Mouse (Mus musculus): ENCODE data around the gene Tecpr2. TPM values are rescaled to one million over a fixed set of nuclear protein-coding genes. Genes with fewer than 3 reads are reported as not detected.
A peak's percentile ranks its signal among the peaks of the same experiment; 100 is the strongest.

Tecpr2 gene
- total RNA-seq, 2 experiments from 2014 or later = 1.3 to 3.1 TPM

DNA sequence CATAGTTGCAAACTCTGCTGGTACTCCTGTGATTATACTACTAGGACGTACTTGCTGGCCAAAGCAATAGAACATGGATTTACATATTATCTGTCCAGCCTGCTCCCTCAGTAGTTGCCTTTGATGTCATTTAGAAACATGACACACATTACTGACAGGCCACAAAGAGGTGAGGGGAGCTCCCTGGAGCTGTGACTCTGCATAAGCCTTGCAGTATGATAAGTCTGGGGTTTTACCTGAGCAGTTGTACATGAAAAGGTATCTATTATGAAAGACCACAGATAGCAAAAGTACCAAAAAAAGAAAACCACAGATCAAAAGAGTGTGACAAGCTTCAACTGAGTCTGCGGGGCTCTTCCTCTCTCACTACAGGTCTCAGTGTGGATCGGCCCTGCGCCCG is 50.3 kb downstream of the Tecpr2 start:
- ATAC-seq (replicated peaks; ENCODE audit: low FRiP score, poor library complexity, severe bottlenecking) = no peak

DNA sequence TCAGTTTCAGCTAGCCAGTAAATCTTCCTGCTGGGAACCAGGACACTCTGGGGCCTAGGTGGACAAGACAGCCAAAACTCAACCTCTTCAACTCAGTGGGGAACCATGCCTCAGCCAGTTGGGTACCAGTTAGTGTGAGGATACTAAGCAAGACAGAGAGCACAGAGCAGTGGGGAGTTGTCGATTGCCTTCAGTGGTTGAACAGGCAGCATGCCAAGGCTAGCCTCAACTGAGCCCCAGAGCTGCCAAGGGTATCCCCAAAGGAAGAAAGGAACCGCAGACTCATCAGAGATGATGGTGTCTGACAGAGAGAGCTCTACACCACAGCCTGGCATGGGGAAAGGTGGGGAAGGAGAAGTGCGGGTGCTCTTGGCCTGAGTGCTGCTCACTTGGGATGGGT is 51.8 kb downstream of the Tecpr2 start:
- no peak for ATAC-seq (replicated peaks; ENCODE audit: low FRiP score, poor library complexity, severe bottlenecking)

DNA sequence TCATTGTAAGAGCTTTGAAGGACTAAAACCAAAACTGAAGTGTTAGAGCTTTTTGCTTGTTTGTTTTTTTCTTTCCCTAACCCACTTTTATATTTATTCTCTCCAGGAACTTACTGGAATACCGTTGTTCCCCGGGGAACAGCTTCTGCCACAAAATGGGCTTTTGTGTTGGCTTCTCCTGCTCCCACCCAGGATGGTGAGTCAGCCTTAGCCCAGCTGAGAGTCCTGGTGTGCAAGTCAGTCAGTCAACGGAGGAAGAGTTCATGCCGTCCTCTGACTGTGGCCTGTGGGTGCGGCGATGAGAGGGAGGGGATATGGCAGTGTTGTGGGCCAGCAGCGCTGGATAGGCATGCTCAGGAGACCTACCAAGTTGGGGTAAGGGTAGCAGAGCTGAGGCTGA is 57.2 kb downstream of the Tecpr2 start:
- no peak for ATAC-seq (replicated peaks; ENCODE audit: low FRiP score, poor library complexity, severe bottlenecking)

DNA sequence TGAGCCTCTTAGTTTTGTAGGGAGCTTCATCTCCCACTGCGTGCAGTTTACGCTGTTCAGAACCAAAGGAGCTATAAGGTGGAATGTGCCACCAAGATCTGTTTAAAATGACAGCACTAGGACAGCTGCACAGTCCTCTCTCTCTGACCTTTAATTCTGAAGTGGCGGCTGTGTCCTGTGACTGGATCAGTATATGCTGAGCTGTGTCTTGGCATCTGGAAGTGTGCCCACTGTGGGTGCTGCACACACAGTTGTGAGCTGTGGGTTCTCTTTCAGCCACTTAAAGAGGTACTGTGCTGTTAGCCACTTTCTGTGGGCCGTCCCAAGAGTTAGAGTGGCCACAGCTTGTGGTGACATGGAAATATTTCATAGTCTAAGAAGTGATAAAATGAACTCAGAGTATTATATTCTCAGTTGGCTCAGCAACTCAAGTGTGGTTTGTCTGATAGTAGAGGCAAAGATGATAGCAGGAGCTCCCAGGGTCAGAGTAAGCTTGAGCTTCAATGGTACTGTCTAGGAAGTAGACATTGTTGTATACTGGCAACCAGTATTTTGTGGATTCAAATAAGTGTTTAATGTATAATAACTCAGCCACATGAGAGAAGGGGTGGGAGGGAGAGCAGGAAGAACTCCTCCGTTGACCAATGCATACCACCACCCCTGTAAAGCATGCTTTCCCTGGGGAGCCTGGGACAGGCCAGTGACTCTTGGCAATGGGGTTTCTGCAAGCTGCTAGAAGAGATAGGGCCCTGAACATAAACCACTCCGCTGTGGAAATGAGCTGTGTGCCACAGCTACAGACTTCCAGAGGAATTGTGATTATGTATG is 59.2 kb downstream of the Tecpr2 start:
- ATAC-seq (replicated peaks; ENCODE audit: low FRiP score, poor library complexity, severe bottlenecking) = peak; percentile 65

DNA sequence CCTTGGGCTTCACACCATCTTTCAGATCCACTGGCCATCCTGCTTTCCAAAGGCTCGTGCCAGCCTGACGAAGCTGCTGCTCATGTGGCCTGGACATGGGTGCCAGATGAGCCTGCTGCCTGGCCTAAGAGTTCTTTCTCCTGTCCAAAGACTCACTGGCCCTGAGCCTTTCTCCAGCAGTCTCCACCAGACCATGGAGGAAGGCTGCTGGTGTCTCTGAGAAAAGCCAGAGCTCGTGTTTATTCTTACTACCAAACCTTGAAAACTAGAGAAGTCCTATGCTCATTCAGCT is 59.8 kb downstream of the Tecpr2 start:
- no peak for ATAC-seq (replicated peaks; ENCODE audit: low FRiP score, poor library complexity, severe bottlenecking)

DNA sequence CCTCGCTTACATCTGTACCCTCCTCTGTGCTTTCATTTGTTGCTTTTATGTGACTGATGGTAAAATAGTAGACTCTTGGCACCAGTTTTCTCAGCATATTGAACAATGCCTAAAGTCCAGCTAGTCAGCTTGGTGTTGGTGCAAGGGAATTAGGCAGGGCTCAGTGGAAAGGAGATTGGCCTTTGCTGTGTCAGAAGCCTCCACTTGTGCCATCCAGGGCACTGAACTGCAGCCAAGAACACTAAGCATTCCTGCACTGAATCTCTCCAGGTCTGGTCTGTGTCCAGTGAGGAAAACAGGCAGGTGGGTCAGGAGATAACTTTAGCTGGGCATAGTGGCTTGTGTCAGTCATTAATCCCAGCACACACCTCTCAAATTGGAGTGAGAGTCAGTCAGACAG is 60.3 kb downstream of the Tecpr2 start:
- ATAC-seq (replicated peaks; ENCODE audit: low FRiP score, poor library complexity, severe bottlenecking) = no peak

DNA sequence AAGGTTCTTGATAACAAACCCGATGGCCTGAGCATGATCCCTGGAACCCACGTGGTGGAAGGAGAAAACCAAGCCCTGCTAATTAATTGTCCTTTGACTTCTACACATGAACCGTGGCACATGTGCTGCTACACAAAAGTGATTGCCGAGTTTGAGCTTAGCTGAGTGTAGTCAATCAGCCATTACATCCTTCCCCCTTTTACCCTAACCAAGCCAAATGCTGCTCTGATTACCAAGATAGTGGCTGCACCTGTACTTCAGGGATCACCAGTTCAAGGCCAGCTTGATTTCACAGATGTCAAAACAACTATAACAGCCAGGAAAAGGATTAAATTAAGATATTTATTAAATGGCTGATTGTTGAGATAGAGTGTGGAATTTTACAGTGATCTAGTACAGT is 61.1 kb downstream of the Tecpr2 start:
- no peak for ATAC-seq (replicated peaks; ENCODE audit: low FRiP score, poor library complexity, severe bottlenecking)

DNA sequence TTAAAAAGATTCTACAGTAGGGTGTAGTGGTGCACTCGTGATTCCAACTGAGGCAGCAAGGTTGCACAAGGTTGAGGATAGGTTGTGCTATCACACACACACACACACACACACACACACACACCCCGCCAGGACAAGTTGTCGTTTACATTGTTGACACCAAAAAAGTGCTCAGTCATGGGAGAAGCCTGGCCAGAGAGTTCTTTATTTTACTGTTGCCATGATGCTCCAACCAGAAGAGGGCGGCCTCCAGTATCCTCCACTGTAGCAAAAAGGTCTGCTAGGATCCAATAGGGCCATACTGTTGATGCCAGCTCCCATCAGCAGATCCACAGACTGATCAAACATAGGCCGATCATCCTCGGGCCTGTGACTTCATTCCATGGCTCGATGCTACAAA is 62.2 kb downstream of the Tecpr2 start:
- peak; percentile 65 for ATAC-seq (replicated peaks; ENCODE audit: low FRiP score, poor library complexity, severe bottlenecking)

DNA sequence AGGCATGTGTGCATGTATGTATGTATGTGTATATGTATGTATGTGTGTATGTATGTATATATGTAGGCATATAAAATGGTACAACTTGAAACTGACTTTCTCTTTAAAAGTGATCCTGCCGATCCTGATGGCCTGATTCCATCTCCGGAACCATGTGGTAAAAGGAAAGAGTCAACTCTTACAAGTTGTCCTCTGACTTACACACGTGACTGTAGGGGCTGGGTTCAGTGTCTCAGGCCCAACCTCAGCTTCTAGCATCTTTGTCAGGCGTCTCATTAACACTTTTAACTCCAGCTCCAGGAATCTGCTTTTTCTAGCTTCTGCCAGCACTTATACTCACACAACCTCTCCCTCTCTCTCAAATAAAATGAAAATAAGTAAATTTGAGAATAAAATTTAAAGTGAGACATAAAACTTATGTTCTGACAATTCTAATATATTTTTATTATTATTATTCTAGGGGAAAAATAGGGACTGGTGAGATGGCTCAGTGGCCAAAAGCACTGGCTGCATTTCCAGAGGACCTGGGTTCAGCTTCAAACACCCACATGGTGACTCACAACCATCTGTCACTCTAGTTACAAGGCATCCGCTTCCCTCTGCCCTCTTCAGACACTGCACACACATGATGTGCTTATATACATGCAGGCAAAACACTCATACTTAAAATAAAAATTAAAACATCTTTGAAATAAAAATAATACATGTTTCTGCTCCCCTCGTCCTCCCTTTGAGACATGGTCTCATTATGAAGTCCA is 63.7 kb downstream of the Tecpr2 start:
- no peak for ATAC-seq (replicated peaks; ENCODE audit: low FRiP score, poor library complexity, severe bottlenecking)

DNA sequence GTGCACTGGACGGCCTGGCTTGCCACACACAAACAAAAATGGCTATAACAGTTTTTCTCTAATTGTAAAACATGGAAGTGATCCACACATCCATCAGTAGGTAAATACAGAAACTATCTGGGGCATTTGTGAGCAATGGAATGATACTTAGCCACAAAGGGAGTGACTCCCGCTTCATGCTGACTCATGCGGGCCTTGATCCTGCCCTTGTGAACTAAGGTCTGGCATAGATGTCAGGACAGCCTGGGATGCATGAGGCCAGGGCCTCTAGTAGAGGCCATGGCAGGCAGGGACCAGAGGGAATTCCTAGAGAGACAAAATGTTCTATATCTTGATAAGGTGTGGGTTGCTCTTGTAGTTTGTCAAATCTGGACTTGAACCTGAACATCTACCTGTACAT is 64.4 kb downstream of the Tecpr2 start:
- peak; percentile 81 for ATAC-seq (replicated peaks; ENCODE audit: low FRiP score, poor library complexity, severe bottlenecking)

DNA sequence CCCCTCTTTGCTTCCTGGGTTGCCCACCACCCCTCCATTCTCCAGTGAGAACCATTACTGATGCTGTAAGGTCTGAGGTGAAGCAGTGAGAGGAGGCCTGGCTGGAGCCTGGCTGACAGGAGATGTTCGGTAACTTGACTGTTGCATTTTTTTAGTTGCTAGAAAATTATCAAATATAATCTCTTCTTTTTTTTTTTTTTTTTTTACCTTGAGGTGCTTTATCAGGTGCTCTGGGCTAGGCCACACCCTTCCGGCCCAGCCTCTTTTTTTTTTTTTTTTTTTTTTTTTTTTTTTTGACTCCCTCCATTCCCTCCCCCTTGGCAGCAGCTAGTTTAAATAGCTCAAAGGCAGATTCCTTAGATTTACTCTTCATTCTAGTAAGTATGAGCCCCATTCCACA is 64.8 kb downstream of the Tecpr2 start:
- peak; percentile 18; the same call in 1 of the 2 replicates for ATAC-seq (replicated peaks; ENCODE audit: low FRiP score, poor library complexity, severe bottlenecking)

DNA sequence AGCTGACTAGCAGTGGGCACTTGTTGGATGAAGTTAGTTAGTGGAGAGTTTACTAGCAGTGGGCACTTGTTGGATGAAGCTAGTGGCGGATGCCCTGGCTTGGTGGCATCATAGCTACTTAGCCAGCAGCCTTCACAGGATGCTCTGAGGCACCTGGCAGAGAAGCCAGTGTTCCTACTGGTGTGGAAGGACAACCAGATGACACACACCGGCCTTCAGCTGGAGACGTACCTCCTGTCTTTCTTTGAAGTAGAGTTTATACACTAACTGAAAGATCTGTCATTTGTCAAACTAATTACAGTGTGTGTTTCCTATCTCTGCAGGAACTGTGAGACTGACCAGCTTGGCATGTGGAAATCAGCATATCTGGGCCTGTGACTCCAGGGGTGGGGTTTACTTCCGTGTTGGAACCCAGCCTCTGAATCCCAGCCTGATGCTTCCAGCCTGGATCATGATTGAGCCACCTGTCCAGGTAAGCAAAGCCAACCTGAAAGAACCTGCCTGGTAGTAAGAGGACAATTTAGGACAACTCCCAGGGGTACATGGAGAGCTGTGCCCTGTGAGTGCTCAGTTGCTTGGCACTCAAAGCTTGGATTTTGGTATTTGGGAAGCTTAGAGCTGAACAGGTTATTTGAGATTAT is 65.4 kb downstream of the Tecpr2 start:
- no peak for ATAC-seq (replicated peaks; ENCODE audit: low FRiP score, poor library complexity, severe bottlenecking)

DNA sequence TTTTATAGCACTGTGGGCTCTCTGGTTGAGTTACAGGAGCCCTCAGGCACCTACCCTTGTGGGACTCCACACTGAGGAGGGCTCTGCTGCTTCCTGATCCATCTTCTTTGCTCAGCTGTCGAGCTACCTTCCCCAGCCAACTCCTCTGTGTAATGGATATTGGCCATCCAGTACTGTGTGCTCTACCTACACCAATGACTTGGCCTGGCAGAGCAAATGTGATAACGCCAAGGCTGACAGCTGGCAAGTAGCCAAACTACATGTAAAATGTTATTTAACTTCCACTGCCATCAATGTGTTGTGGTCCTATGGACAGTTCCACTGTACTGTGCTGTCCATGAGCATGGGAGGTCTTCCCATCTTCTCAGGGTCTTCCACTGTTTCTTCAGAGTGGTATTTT is 72.9 kb downstream of the Tecpr2 start:
- peak; percentile 58 for ATAC-seq (replicated peaks; ENCODE audit: low FRiP score, poor library complexity, severe bottlenecking)

DNA sequence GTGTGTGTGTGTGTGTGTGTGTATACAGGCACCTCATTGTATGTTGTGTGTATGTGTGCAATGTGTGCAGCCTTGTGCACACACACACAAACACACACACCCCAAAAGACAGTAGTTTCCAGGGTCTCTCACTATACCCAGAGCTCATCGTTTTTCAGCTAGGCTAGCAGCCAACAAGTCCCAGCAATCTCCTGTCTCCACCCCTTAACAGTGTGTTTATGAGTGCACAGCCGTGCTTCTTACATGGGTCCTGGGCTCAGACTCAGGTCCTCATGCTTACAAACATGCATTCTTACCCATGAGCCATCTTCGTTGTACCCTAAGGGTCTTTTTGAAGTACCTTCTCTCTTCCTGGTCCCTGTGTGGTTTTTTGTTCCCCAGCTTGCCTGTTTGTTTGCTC is 76.4 kb downstream of the Tecpr2 start:
- ATAC-seq (replicated peaks; ENCODE audit: low FRiP score, poor library complexity, severe bottlenecking) = no peak; the same call in 1 of the 2 replicates

DNA sequence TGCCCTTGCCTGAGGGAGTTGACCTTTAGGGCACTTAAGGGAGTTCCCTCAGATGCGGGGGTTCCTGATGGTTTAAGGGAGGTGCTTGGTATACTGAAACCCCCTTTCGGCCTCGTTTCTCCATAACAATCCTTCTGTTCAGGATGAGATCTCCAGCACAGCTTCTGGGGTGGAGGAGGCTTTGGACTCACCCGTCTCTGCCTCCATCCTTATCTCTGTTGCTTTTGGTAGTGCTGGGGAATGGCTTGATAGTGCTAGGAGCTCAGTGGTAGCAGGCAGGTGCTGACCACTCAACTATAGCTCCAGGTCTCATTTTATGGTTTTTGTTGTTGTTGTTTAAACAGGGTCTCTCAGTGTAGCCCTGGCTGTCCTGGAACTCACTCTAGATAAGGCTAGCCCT is 77.0 kb downstream of the Tecpr2 start:
- ATAC-seq (replicated peaks; ENCODE audit: low FRiP score, poor library complexity, severe bottlenecking) = peak; percentile 75

DNA sequence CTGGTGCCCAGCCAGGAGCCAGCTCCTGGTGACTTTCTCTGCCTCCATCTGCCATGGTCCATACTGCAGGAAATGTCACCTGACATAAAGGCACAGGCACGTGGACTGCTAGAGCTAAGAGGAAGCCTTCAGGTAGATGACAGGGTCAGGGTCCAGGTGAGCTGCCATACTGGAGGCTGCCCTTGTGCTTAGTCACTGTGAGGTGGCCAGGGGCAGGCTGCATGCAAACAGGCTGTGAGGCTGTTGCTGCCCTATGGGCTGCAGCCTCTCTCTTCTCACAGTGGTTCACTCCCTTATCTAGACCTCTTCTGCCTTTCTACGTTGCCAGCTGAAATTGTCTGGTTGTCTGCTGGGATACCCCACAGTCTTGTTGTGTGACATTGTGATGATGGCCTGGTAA is 78.1 kb downstream of the Tecpr2 start:
- peak; percentile 40 for ATAC-seq (replicated peaks; ENCODE audit: low FRiP score, poor library complexity, severe bottlenecking)

DNA sequence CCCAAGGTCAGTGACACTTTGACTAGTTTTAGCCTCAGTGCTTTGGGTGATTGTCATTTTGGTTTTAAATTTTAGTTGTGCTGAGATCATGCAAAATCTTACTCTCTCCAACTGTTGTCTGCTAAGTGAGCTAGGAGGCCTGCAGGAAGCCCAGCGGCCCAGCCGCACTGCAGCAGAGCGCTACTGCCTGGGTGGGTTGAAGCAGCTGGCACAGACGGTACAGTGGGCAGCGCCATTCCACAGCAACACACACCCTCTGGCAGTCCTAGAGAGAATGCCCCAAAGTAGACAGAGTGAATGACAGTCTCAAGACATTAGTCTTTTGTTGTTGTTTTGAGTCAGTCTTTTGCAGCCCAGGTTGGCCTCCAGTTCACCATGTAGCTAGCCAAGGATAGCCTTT is 81.3 kb downstream of the Tecpr2 start:
- ATAC-seq (replicated peaks; ENCODE audit: low FRiP score, poor library complexity, severe bottlenecking) = no peak

DNA sequence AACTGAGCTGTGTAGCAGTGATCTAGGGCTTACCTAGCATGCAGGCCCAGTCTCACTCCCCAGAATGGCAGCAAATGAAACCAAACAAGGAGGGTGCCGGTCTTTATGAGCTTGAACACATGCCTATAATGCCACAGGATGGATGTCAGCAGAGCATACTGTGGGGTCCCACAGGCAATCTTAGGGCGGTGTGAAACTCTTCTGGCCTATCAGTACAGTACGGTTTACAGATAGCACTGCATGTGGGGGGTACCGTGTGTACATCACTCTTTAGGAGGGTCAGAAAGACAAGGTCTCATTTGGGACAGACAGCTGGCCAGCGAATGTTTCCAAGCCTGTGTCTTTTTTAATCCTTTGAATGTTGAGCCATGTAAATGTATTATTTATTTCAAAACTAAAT is 82.9 kb downstream of the Tecpr2 start:
- no peak for ATAC-seq (replicated peaks; ENCODE audit: low FRiP score, poor library complexity, severe bottlenecking)

DNA sequence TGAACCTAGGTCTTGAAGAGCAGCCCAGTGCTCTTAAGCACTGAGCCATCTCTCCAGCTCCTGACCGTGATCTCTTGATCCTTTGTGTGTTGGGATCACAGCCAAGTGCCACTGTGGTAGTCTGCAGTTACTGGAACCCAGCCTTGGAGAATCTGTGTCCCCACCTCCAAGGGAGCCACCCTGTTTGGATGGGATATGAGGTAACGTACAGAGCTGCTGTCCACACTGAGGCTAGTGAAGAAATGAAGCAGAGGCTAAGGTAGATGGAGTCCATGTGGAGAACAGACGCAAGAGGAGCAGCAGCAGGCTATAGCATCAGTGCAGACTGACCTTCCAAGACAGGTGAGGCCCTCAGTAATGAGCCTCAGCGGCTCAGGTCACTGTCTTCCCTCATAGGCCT is 84.8 kb downstream of the Tecpr2 start:
- ATAC-seq (replicated peaks; ENCODE audit: low FRiP score, poor library complexity, severe bottlenecking) = peak; percentile 13

DNA sequence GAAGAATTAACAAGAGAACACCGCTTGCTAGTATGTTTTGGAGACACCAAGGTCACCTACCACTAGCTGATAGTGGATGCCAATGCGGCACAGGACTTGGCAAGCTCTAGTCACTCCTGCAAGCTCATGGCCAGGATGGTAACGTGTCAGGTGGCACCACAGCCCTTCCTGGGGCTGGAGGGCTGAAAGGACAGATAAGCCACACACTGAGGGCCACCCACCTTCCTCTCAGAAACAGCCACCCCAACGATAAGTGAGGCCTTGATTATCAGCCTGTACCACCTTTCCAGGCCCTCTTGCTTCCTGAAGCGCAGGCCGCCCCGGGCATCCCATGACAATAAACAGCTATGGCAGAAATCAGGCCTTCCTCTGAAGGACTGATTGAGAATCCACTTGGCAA is 85.2 kb downstream of the Tecpr2 start:
- peak; percentile 81 for ATAC-seq (replicated peaks; ENCODE audit: low FRiP score, poor library complexity, severe bottlenecking)

DNA sequence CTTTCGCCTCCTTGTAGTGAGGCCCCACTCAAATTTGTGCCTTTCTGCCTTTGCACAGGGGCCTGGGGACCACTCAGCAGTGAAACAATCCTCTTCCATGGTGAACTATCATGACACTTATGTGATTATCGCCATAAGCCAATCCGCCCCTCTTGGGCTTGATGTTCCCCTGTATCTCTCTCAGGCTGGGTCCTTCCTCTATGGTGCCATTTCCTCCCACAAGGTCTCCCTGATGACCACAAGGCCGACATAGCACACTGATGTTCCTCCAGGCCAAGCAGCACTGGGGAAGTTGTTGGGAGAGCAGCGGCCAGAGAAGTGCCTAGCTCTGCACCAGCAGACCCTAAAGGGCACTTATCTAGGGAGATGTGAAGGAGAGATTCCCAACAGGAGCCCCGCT is 85.7 kb downstream of the Tecpr2 start:
- ATAC-seq (replicated peaks; ENCODE audit: low FRiP score, poor library complexity, severe bottlenecking) = no peak

Data from erythroid progenitor cell, adult 5-6 weeks (primary cell).